Mouse (Mus musculus) lung, postnatal 0 days (tissue): ENCODE measurements at regions not wholly inside any gene's neighbourhood (a gene's known extent, or its start where the extent isn't known, plus 50 kb on each side); places are given as distances from the start of the nearest gene placed in this dataset.

Experiments used
- CTCF ChIP-seq: IDR thresholded peaks from 2 replicates; pipeline ENCODE4 v1.5.1; 2016; ENCODE audit warnings: antibody characterized with exemption, mild to moderate bottlenecking
- EP300 ChIP-seq: IDR thresholded peaks from 2 replicates; pipeline ENCODE4 v1.6.1; 2016; ENCODE audit warnings: antibody characterized with exemption, mild to moderate bottlenecking, control low read depth

DNA sequence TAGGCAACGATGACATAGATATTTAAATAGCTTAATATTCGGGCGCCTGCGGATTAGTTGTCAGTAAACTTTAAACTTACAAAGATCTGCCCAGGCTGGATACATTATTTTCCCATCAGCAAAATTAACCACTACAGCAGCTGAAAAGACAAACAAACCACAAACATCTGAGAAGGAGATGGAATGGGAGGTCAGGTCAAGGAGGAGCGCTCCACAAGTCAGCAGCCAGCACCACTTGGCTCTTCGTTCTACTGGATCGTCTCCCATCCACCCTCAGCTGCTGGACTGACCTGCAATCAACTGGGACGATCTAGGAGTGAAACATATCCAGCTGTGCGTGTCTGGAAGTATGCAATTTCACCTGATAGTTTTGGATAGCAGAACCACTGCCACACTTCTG, 599.3 kb downstream of the Ptprc start:
- TF ChIP-seq CTCF: no peak
- TF ChIP-seq EP300: no peak
